Mouse (Mus musculus) cerebellum, postnatal 36 days (tissue): Measurements from ENCODE around the gene Rap1gds1.
A peak's percentile ranks its signal among the peaks of the same experiment; 100 is the strongest.

Experiments used
- DNase-seq, 2 experiments: peaks; one replicate each; pipeline ENCODE4 v3.0.0; 2021 to 2022; ENCODE audit warnings: mixed read lengths in 2 of 2

Gene Rap1gds1

GRCm38 (mm10) chr3:139048701-139049622 lies 26.0 kb downstream of the Rap1gds1 start:
- DNase-seq = no peak

DNA sequence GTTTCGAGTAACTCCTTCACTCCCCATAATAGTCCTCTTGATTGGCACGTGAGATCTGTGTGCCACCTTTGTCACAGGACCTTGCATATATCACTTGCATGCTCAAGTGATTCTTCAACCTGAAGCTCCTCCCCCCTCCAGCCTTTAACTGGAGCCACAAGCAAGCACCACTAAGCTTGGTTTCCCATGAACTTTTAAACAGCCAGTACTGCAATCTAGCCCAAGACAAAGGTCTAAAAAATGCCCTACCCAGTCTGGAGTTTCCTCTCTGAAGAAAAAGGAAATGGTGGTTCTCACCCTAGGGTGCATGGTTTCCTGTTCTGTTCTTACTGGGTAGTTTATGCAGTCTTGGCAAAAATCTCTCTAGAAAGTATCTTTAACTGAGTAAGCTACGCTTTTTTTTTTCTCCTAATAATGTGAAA lies 32.6 kb downstream of the Rap1gds1 start:
- DNase-seq = no peak

DNA sequence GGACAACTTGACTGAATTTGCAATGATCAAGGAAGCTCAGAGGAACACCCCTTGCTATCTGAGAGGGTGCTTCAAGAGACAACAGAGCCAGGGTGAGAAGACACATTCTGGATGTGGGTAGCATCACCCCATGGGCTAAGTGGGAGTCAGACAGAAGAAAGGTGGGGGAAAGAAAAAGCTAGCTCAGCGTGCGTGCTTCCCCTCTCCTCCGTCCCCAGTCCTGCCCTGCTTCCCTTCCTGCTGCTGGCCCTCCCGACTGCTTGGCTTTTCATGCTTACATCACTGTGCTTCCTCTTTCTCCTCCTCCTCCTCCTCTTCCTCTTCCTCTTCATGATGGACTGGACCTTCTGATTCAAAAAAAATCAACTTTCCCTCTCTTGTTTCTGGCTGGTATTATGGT lies 33.1 kb downstream of the Rap1gds1 start:
- no peak for DNase-seq

GRCm38 (mm10) chr3:139037030-139037429 lies 38.0 kb downstream of the Rap1gds1 start:
- no peak for DNase-seq

GRCm38 (mm10) chr3:139033179-139033578 lies 41.8 kb downstream of the Rap1gds1 start:
- DNase-seq = no peak

GRCm38 (mm10) chr3:139030644-139031227 lies 44.3 kb downstream of the Rap1gds1 start:
- DNase-seq = no peak

- DNase-seq = no peak
Measured at GRCm38 (mm10) chr3:139025077-139025476, 49.9 kb downstream of the Rap1gds1 start.

- DNase-seq = peak; percentile 92 to 94
Measured at GRCm38 (mm10) chr3:139023585-139023984, 51.4 kb downstream of the Rap1gds1 start.

GRCm38 (mm10) chr3:139012352-139012751 lies 62.6 kb downstream of the Rap1gds1 start:
- peak; percentile 57 to 59 for DNase-seq

DNA sequence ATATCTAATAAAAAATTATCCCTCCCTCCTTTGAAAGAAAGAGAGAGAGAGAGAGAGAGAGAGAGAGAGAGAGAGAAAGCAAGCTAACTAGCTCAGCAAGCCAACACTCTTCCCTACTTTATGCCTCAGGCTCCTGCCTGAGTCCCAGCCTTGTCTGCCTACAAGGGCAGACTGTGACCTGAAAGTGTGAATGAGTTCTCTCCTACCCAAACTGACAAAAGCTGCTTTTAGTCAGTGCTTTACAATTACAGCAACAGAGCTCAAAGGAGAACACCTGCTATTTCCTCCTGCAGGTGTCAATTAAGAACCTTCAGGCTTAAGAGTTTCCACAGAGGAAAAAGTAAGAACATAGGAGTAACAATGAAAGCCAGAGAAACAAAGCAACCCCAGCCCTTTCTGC lies 69.3 kb downstream of the Rap1gds1 start:
- DNase-seq = no peak

GRCm38 (mm10) chr3:139002774-139003173 lies 72.2 kb downstream of the Rap1gds1 start:
- no peak for DNase-seq

DNA sequence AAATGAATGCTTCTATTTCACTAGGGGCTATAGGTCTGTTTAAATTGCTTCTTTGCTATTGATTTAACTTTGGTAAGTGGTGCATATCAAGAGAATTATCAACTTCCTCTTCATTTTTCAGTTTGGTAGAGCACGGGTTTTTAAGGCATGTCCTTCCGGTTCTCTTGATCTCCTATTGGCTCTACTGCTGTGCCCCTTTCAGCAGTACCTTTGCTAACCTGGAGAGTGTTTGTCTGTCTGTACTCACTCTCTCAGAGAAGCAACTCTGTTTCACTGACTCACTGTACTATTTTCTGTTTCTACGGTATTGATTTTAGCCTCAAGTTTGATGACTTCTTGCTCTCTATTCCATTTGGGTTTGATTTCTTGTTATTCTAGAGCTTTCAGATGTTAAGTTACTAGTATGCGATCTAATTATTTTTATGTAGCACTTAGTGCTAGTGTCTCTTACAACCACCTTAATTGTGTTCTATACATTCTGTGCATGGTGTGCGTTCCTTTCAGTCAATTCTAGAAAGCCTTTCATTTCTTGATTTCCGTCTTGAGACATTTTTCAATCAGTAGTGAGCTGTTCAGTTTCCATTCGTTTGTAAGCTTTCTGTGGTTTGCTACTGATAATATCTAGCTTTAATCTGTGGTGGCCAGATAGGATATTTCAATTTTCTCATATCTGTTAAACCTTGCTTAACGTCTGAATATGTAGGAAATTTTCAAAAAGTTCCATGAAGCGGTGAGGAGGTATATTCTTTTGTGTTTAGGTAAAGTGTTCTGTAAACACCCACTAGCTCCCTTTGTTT lies 74.7 kb downstream of the Rap1gds1 start:
- DNase-seq = no peak

GRCm38 (mm10) chr3:138993473-138993872 lies 81.5 kb downstream of the Rap1gds1 start:
- DNase-seq = no peak

- no peak for DNase-seq
Measured at GRCm38 (mm10) chr3:138991367-138991766, 83.6 kb downstream of the Rap1gds1 start.

- no peak for DNase-seq
Measured at GRCm38 (mm10) chr3:138989141-138989540, 85.9 kb downstream of the Rap1gds1 start.

GRCm38 (mm10) chr3:138988004-138988403 lies 87.0 kb downstream of the Rap1gds1 start:
- peak; percentile 62 to 68 for DNase-seq

- no peak for DNase-seq
Measured at GRCm38 (mm10) chr3:138982249-138982648, 92.8 kb downstream of the Rap1gds1 start.

DNA sequence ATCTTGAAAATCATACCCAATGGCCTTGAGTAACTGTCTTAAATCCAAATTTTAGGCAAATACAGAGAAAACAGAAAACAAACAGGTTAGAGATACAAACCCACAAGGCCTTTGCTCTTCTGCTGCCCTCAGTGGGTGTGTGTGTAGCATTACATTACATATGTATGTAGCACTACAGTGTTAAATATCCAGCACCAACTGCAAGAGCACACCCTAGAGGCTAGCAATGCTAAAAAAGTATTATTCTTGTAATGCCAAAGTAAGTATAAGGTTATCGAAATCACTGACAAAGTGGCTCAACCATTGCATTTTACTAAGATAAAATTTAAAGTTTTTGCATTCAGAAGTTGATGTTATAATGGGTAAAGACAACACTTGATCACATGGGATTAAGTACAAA lies 97.6 kb downstream of the Rap1gds1 start:
- no peak for DNase-seq

GRCm38 (mm10) chr3:138967627-138968026 lies 107.4 kb downstream of the Rap1gds1 start:
- DNase-seq = no peak

DNA sequence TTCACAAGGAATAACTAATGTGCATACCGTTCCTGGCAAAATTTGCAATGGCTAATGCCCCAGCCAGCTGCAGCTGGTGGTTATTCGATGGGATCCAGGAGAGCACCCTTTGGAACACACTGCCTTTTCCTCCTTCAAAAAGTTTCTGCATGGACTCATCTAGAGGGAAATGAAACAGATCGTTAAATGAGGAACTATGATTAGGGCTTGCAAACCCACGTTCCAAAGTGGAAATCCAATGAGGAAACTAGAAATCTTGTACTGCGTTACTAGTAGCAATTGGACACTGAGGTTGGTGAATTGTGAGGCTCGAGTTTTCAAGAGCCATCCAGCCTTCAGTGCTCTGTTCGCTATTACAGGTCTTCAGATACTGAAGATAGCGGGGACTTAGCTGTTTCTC lies 116.5 kb downstream of the Rap1gds1 start:
- DNase-seq = no peak

- no peak for DNase-seq
Measured at GRCm38 (mm10) chr3:138955220-138955619, 119.8 kb downstream of the Rap1gds1 start.

DNA sequence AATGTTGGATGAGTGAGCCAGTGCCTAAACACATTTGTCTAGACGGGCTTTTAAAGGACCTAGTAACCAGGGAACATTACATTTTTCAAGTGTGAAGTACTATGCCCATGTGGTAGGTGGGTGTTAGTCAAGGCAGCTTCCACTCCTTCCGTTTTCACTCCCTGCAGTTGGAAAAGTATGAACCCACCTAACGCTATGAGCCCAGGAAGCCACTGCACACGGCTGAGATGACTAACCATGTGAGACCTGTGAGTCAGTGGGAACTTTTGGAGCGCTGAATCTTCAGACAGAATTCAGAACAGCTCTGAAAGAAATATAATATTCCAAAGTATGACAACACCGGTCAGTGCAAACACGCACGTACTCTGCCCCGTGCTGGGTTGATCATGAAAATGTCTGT lies 125.9 kb downstream of the Rap1gds1 start:
- no peak for DNase-seq

- no peak for DNase-seq
Measured at GRCm38 (mm10) chr3:138945516-138945915, 129.5 kb downstream of the Rap1gds1 start.
